Mouse (Mus musculus): ENCODE measurements around the gene Zfp663. TPM values are rescaled to one million over a fixed set of nuclear protein-coding genes. Genes with fewer than 3 reads are reported as not detected.
A peak's percentile ranks its signal among the peaks of the same experiment; 100 is the strongest.

Gene Zfp663
- polyA plus RNA-seq, 2 experiments = 0.03 to 0.08 TPM

DNA sequence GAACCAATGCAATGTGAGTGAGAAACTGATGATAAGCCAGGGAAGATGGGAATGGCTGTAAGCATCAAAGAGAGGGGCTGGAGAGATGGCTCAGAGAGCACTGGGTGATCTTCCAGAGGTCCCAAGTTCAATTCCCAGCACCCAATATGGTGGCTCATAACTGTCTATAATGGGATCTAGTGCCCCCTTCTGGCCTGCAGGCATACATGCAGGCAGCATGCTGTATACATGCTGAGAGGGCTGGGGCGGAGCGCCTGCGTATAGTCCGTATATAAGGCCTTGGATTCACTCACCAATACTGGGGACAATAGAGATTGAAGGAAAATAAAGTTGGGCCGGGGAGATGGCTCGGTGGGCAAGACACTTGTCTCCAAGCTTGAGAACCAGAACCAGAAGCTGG is 5.2 kb downstream of the Zfp663 start:
- Histone ChIP-seq H3K27me3 (ENCODE audit: control insufficient read depth, insufficient read depth, low read length) (peaks cover under 1% of the 10 kb centered on the region), H3K4me3 (ENCODE audit: insufficient read depth in 1 of 2, low read depth in 2 of 2, low read length in 2 of 2) (no peak overlapping the region), H3K4me2 (ENCODE audit: low read depth) (no peak overlapping the region), H3K9ac (replicated peaks) (no peak overlapping the region), H3K4me1 (replicated peaks; ENCODE audit: control insufficient read depth in 2 of 2, insufficient read depth in 2 of 2, low read length in 1 of 2) (0 out of 4 replicates have a peak, but pooled peaks cover 0 to 6% of the 10 kb centered on the region in 2 experiments), H3K9me3 (ENCODE audit: control insufficient read depth, low read length) (no peaks in the 10 kb centered on the region), H3K27ac (no peak overlapping the region), H3K36me3 (replicated peaks; ENCODE audit: control insufficient read depth, insufficient read depth, low read depth) (no peaks in the 10 kb centered on the region)
- WGBS (ENCODE audit: insufficient replicate concordance) = 77% methylated on average over 6 of the region's 6 CpGs
- TF ChIP-seq CTCF (IDR thresholded peaks at IDR 0.05; ENCODE audit: low read depth) (peak; percentile 40; the same call in 1 of the 2 replicates), EP300 (IDR thresholded peaks at IDR 0.05; ENCODE audit: low read depth) (no peak)
- DNase-seq (ENCODE audit: low read depth in 3 of 3, low spot score in 3 of 3) = no peak
- ATAC-seq (ENCODE audit: insufficient read depth) = no peak

DNA sequence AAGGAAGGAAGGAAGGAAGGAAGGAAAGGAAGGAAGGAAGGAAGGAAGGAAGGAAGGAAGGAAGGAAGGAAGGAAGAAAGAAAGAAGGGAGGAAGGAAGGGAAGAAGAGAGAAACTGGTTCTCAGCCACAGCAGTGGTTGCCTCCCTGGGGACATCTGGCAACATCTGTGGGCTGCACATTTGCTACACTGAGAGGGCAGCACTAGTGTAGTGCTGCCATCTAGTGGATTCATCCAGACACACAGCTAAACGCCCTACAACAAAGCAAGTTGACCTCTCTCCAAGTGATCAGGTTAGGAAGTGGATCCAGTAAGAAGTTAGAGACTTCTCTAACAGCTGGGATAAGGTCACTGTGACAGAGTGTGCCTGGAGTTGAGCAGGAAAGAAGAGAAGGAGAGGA is 7.7 kb downstream of the Zfp663 start:
- WGBS (ENCODE audit: insufficient replicate concordance) = 0% methylated on average over 1 of the region's 1 CpGs
- no peaks in the 10 kb centered on the region for H3K4me1 ChIP-seq (replicated peaks; ENCODE audit: control insufficient read depth in 2 of 2, insufficient read depth in 2 of 2, low read length in 1 of 2)
- H3K9me3 ChIP-seq (ENCODE audit: control insufficient read depth, low read length) = no peaks in the 10 kb centered on the region
- H3K27ac ChIP-seq = no peak overlapping the region
- no peaks in the 10 kb centered on the region for H3K36me3 ChIP-seq (replicated peaks; ENCODE audit: control insufficient read depth, insufficient read depth, low read depth)
- no peak overlapping the region for H3K9ac ChIP-seq (replicated peaks)
- no peaks in the 10 kb centered on the region for H3K27me3 ChIP-seq (ENCODE audit: control insufficient read depth, insufficient read depth, low read length)
- ATAC-seq (ENCODE audit: insufficient read depth) = no peak
- peak; percentile 86 for TF ChIP-seq CTCF (IDR thresholded peaks at IDR 0.05; ENCODE audit: low read depth)
- TF ChIP-seq EP300 (IDR thresholded peaks at IDR 0.05; ENCODE audit: low read depth) = no peak
- no peak overlapping the region for H3K4me3 ChIP-seq (ENCODE audit: insufficient read depth in 1 of 2, low read depth in 2 of 2, low read length in 2 of 2)
- DNase-seq (ENCODE audit: low read depth in 3 of 3, low spot score in 3 of 3) = peak; percentile 16 to 22 (median 20)
- no peak overlapping the region for H3K4me2 ChIP-seq (ENCODE audit: low read depth)

- DNase-seq (ENCODE audit: low read depth in 3 of 3, low spot score in 3 of 3) (no peak), ATAC-seq (ENCODE audit: insufficient read depth) (no peak)
- Histone ChIP-seq H3K4me1 (replicated peaks; ENCODE audit: control insufficient read depth in 2 of 2, insufficient read depth in 2 of 2, low read length in 1 of 2) (no peaks in the 10 kb centered on the region), H3K4me3 (ENCODE audit: insufficient read depth in 1 of 2, low read depth in 2 of 2, low read length in 2 of 2) (no peak overlapping the region), H3K9ac (replicated peaks) (no peak overlapping the region), H3K27ac (no peak overlapping the region), H3K9me3 (ENCODE audit: control insufficient read depth, low read length) (0 out of 2 replicates have a peak, but pooled peaks cover 2% of the 10 kb centered on the region), H3K4me2 (ENCODE audit: low read depth) (no peak overlapping the region), H3K36me3 (replicated peaks; ENCODE audit: control insufficient read depth, insufficient read depth, low read depth) (no peaks in the 10 kb centered on the region), H3K27me3 (ENCODE audit: control insufficient read depth, insufficient read depth, low read length) (no peaks in the 10 kb centered on the region)
- TF ChIP-seq EP300 (IDR thresholded peaks at IDR 0.05; ENCODE audit: low read depth) = no peak
- no peak for TF ChIP-seq CTCF (IDR thresholded peaks at IDR 0.05; ENCODE audit: low read depth)
- 77% methylated on average over 20 of the region's 20 CpGs for WGBS (ENCODE audit: insufficient replicate concordance)
These were observed 16.6 kb downstream of the Zfp663 start for GRCm38 (mm10) chr2:165351828-165352513.

- Histone ChIP-seq H3K36me3 (replicated peaks; ENCODE audit: control insufficient read depth, insufficient read depth, low read depth) (no peaks in the 10 kb centered on the region), H3K4me1 (replicated peaks; ENCODE audit: control insufficient read depth in 2 of 2, insufficient read depth in 2 of 2, low read length in 1 of 2) (no peaks in the 10 kb centered on the region), H3K9ac (replicated peaks) (no peak overlapping the region), H3K9me3 (ENCODE audit: control insufficient read depth, low read length) (0 out of 2 replicates have a peak, but pooled peaks cover 2% of the 10 kb centered on the region), H3K27ac (no peak overlapping the region), H3K4me2 (ENCODE audit: low read depth) (no peak overlapping the region), H3K27me3 (ENCODE audit: control insufficient read depth, insufficient read depth, low read length) (no peaks in the 10 kb centered on the region), H3K4me3 (ENCODE audit: insufficient read depth in 1 of 2, low read depth in 2 of 2, low read length in 2 of 2) (no peak overlapping the region)
- WGBS (ENCODE audit: insufficient replicate concordance) = 24% methylated on average over 8 of the region's 8 CpGs
- DNase-seq (ENCODE audit: low read depth in 3 of 3, low spot score in 3 of 3) (no peak), ATAC-seq (ENCODE audit: insufficient read depth) (no peak)
- no peak for TF ChIP-seq CTCF (IDR thresholded peaks at IDR 0.05; ENCODE audit: low read depth)
These were observed 19.1 kb downstream of the Zfp663 start for GRCm38 (mm10) chr2:165349466-165349865.

DNA sequence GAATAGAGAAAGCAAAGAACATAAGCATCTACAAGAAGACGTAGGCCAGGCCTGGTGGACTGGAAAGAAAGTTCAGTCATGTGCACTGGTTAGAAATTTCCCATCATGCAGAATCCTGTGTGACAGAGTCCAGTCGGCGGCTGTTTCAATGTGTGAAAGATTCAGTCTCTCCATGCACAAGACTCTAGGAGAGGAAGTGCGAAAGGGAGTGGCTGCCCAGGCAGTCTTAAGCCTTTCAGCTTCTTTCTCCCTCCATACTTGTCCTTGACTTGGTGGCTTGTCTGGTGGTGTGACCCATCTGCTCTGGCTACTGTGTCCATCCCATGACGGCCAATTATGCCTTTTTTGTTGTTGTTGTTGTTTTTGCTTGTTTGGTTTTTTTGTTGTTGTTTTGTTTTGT is 22.3 kb downstream of the Zfp663 start:
- H3K4me3 ChIP-seq (ENCODE audit: insufficient read depth in 1 of 2, low read depth in 2 of 2, low read length in 2 of 2) = no peak overlapping the region
- no peak for DNase-seq (ENCODE audit: low read depth in 3 of 3, low spot score in 3 of 3)
- H3K27ac ChIP-seq = no peak overlapping the region
- no peaks in the 10 kb centered on the region for H3K4me1 ChIP-seq (replicated peaks; ENCODE audit: control insufficient read depth in 2 of 2, insufficient read depth in 2 of 2, low read length in 1 of 2)
- TF ChIP-seq CTCF (IDR thresholded peaks at IDR 0.05; ENCODE audit: low read depth) = no peak
- no peak for TF ChIP-seq EP300 (IDR thresholded peaks at IDR 0.05; ENCODE audit: low read depth)
- no peak for ATAC-seq (ENCODE audit: insufficient read depth)
- 68% methylated on average over 5 of the region's 5 CpGs for WGBS (ENCODE audit: insufficient replicate concordance)
- no peaks in the 10 kb centered on the region for H3K9me3 ChIP-seq (ENCODE audit: control insufficient read depth, low read length)
- H3K27me3 ChIP-seq (ENCODE audit: control insufficient read depth, insufficient read depth, low read length) = no peaks in the 10 kb centered on the region
- no peak overlapping the region for H3K9ac ChIP-seq (replicated peaks)
- no peaks in the 10 kb centered on the region for H3K36me3 ChIP-seq (replicated peaks; ENCODE audit: control insufficient read depth, insufficient read depth, low read depth)
- H3K4me2 ChIP-seq (ENCODE audit: low read depth) = no peak overlapping the region

Measured in liver, embryonic 14.5 days (tissue).